Mouse (Mus musculus): Measurements from ENCODE around the gene Setmar.

Setmar gene

GRCm38 (mm10) chr6:108114971-108115370, 50.1 kb downstream of the Setmar start:
- DNase-seq (ENCODE audit: low read depth), result no peak

- no peak for DNase-seq (ENCODE audit: low read depth)
These were observed 53.0 kb downstream of the Setmar start for GRCm38 (mm10) chr6:108117881-108118280.

GRCm38 (mm10) chr6:108125474-108125873, 60.6 kb downstream of the Setmar start:
- DNase-seq (ENCODE audit: low read depth), result no peak

GRCm38 (mm10) chr6:108126631-108127030, 61.8 kb downstream of the Setmar start:
- DNase-seq (ENCODE audit: low read depth), result no peak

All from fibroblast of lung, adult 2 months (primary cell).